Mouse (Mus musculus): ENCODE data around the gene Tmem41b. TPM values are rescaled to one million over a fixed set of nuclear protein-coding genes. Genes with fewer than 3 reads are reported as not detected.

Tmem41b gene
- total RNA-seq, 2 experiments from 2014 or later = 46.2 to 48.3 TPM

GRCm38 (mm10) chr7:109929628-109930027 lies 57.1 kb downstream of the Tmem41b start:
- no peak for DNase-seq
- intact Hi-C loops (cut with DNase I) = no loop called here

- intact Hi-C loops (cut with DNase I) = no loop called here
- no peak for DNase-seq
Measured at GRCm38 (mm10) chr7:109928365-109928764, 58.4 kb downstream of the Tmem41b start.

GRCm38 (mm10) chr7:109924965-109925364 lies 61.8 kb downstream of the Tmem41b start:
- no peak for DNase-seq
- intact Hi-C loops (cut with DNase I) = no loop called here

- no peak for DNase-seq
- intact Hi-C loops (cut with DNase I) = no loop called here
Measured at GRCm38 (mm10) chr7:109922889-109923288, 63.8 kb downstream of the Tmem41b start.

Other genes starting within 250 kb of the Tmem41b start
- 10 to 100 TPM; 51.0 to 57.8 TPM for gene Tmem9b, start 234.1 kb downstream of the Tmem41b start, total RNA-seq (2021)
- gene Nrip3, start 204.9 kb downstream of the Tmem41b start, total RNA-seq (2021) = 10 to 100 TPM; 30.9 to 36.1 TPM
- gene Scube2, start 121.2 kb downstream of the Tmem41b start, total RNA-seq (2021) = 1 to 10 TPM in 1 of 2 experiments, under 1 TPM in 1; 0.74 to 2.0 TPM
- gene Dennd5a, start 26.5 kb downstream of the Tmem41b start, total RNA-seq (2021) = 100 to 1,000 TPM; 123 to 135 TPM
- gene Ipo7, start 31.3 kb upstream of the Tmem41b start, total RNA-seq (2021) = 100 to 1,000 TPM in 1 of 2 experiments, 10 to 100 TPM in 1; 97.1 to 104 TPM
- gene Zfp143, start 74.3 kb upstream of the Tmem41b start, total RNA-seq (2021) = 1 to 10 TPM; 9.7 to 9.9 TPM
- gene Wee1, start 135.1 kb upstream of the Tmem41b start, total RNA-seq (2021) = 1 to 10 TPM; 4.5 to 4.8 TPM
- 10 to 100 TPM; 10.4 to 12.2 TPM for gene Swap70, start 234.8 kb upstream of the Tmem41b start, total RNA-seq (2021)

Data from left cerebral cortex, postnatal 4 days (tissue).